Mouse (Mus musculus): ENCODE results near the gene Ankrd44. TPM values are rescaled to one million over a fixed set of nuclear protein-coding genes. Genes with fewer than 3 reads are reported as not detected.

The Ankrd44 gene
- polyA plus RNA-seq, 1 experiment from 2014 or later = 22.5 TPM

- no peak overlapping the region for H3K9ac ChIP-seq (replicated peaks; ENCODE audit: low read depth, low read length)
- ATAC-seq (ENCODE audit: insufficient number of reproducible peaks, insufficient read depth, low FRiP score, low read depth) = no peak
- 69% methylated on average over 7 of the region's 7 CpGs for WGBS
- no peak overlapping the region for H3K4me3 ChIP-seq (ENCODE audit: low read depth, low read length)
- H3K4me1 ChIP-seq (ENCODE audit: control insufficient read depth, insufficient read depth, low read length) = 0 out of 2 replicates have a peak, but pooled peaks cover 3% of the 10 kb centered on the region
- no peak overlapping the region for H3K4me2 ChIP-seq (replicated peaks; ENCODE audit: low read depth, low read length)
- H3K27me3 ChIP-seq (ENCODE audit: control insufficient read depth, insufficient read depth, low read length) = no peaks in the 10 kb centered on the region
- H3K9me3 ChIP-seq (ENCODE audit: control insufficient read depth, low read depth, low read length) = no peaks in the 10 kb centered on the region
- H3K36me3 ChIP-seq (ENCODE audit: control insufficient read depth, insufficient read depth, low read length) = no peaks in the 10 kb centered on the region
- H3K27ac ChIP-seq (ENCODE audit: low read length) = no peak overlapping the region
Measured at GRCm38 (mm10) chr1:54842765-54843461, 83.3 kb downstream of the Ankrd44 start.

GRCm38 (mm10) chr1:54841788-54842187 lies 84.4 kb downstream of the Ankrd44 start:
- Histone ChIP-seq H3K4me1 (ENCODE audit: control insufficient read depth, insufficient read depth, low read length) (0 out of 2 replicates have a peak, but pooled peaks cover 3% of the 10 kb centered on the region), H3K9me3 (ENCODE audit: control insufficient read depth, low read depth, low read length) (no peaks in the 10 kb centered on the region), H3K4me3 (ENCODE audit: low read depth, low read length) (no peak overlapping the region), H3K36me3 (ENCODE audit: control insufficient read depth, insufficient read depth, low read length) (no peaks in the 10 kb centered on the region), H3K9ac (replicated peaks; ENCODE audit: low read depth, low read length) (no peak overlapping the region), H3K27me3 (ENCODE audit: control insufficient read depth, insufficient read depth, low read length) (no peaks in the 10 kb centered on the region), H3K4me2 (replicated peaks; ENCODE audit: low read depth, low read length) (no peak overlapping the region), H3K27ac (ENCODE audit: low read length) (no peak overlapping the region)
- 44% methylated on average over 5 of the region's 5 CpGs for WGBS
- ATAC-seq (ENCODE audit: insufficient number of reproducible peaks, insufficient read depth, low FRiP score, low read depth) = no peak

GRCm38 (mm10) chr1:54840040-54840439 lies 86.1 kb downstream of the Ankrd44 start:
- Histone ChIP-seq H3K9me3 (ENCODE audit: control insufficient read depth, low read depth, low read length) (no peaks in the 10 kb centered on the region), H3K4me1 (ENCODE audit: control insufficient read depth, insufficient read depth, low read length) (0 out of 2 replicates have a peak, but pooled peaks cover 3% of the 10 kb centered on the region), H3K4me3 (ENCODE audit: low read depth, low read length) (no peak overlapping the region), H3K36me3 (ENCODE audit: control insufficient read depth, insufficient read depth, low read length) (no peaks in the 10 kb centered on the region), H3K4me2 (replicated peaks; ENCODE audit: low read depth, low read length) (no peak overlapping the region), H3K27me3 (ENCODE audit: control insufficient read depth, insufficient read depth, low read length) (no peaks in the 10 kb centered on the region), H3K9ac (replicated peaks; ENCODE audit: low read depth, low read length) (no peak overlapping the region), H3K27ac (ENCODE audit: low read length) (no peak overlapping the region)
- no peak for ATAC-seq (ENCODE audit: insufficient number of reproducible peaks, insufficient read depth, low FRiP score, low read depth)
- 48% methylated on average over 2 of the region's 2 CpGs for WGBS

GRCm38 (mm10) chr1:54838486-54838805 lies 87.7 kb downstream of the Ankrd44 start:
- Histone ChIP-seq H3K27me3 (ENCODE audit: control insufficient read depth, insufficient read depth, low read length) (no peaks in the 10 kb centered on the region), H3K4me1 (ENCODE audit: control insufficient read depth, insufficient read depth, low read length) (0 out of 2 replicates have a peak, but pooled peaks cover 3% of the 10 kb centered on the region), H3K36me3 (ENCODE audit: control insufficient read depth, insufficient read depth, low read length) (no peaks in the 10 kb centered on the region), H3K27ac (ENCODE audit: low read length) (no peak overlapping the region), H3K4me2 (replicated peaks; ENCODE audit: low read depth, low read length) (no peak overlapping the region), H3K9me3 (ENCODE audit: control insufficient read depth, low read depth, low read length) (no peaks in the 10 kb centered on the region), H3K4me3 (ENCODE audit: low read depth, low read length) (no peak overlapping the region), H3K9ac (replicated peaks; ENCODE audit: low read depth, low read length) (no peak overlapping the region)
- ATAC-seq (ENCODE audit: insufficient number of reproducible peaks, insufficient read depth, low FRiP score, low read depth) = no peak
- 73% methylated on average over 6 of the region's 6 CpGs for WGBS

GRCm38 (mm10) chr1:54837721-54838485 lies 88.3 kb downstream of the Ankrd44 start:
- Histone ChIP-seq H3K4me2 (replicated peaks; ENCODE audit: low read depth, low read length) (no peak overlapping the region), H3K4me1 (ENCODE audit: control insufficient read depth, insufficient read depth, low read length) (0 out of 2 replicates have a peak, but pooled peaks cover 3% of the 10 kb centered on the region), H3K36me3 (ENCODE audit: control insufficient read depth, insufficient read depth, low read length) (no peaks in the 10 kb centered on the region), H3K4me3 (ENCODE audit: low read depth, low read length) (no peak overlapping the region), H3K27me3 (ENCODE audit: control insufficient read depth, insufficient read depth, low read length) (no peaks in the 10 kb centered on the region), H3K27ac (ENCODE audit: low read length) (no peak overlapping the region), H3K9me3 (ENCODE audit: control insufficient read depth, low read depth, low read length) (no peaks in the 10 kb centered on the region), H3K9ac (replicated peaks; ENCODE audit: low read depth, low read length) (no peak overlapping the region)
- no peak for ATAC-seq (ENCODE audit: insufficient number of reproducible peaks, insufficient read depth, low FRiP score, low read depth)
- WGBS = 73% methylated on average over 17 of the region's 17 CpGs

GRCm38 (mm10) chr1:54835661-54836205 lies 90.5 kb downstream of the Ankrd44 start:
- H3K27me3 ChIP-seq (ENCODE audit: control insufficient read depth, insufficient read depth, low read length) = no peaks in the 10 kb centered on the region
- H3K27ac ChIP-seq (ENCODE audit: low read length) = no peak overlapping the region
- ATAC-seq (ENCODE audit: insufficient number of reproducible peaks, insufficient read depth, low FRiP score, low read depth) = no peak
- no peaks in the 10 kb centered on the region for H3K36me3 ChIP-seq (ENCODE audit: control insufficient read depth, insufficient read depth, low read length)
- WGBS = 85% methylated on average over 6 of the region's 6 CpGs
- H3K4me1 ChIP-seq (ENCODE audit: control insufficient read depth, insufficient read depth, low read length) = 0 out of 2 replicates have a peak, but pooled peaks cover 3% of the 10 kb centered on the region
- H3K4me3 ChIP-seq (ENCODE audit: low read depth, low read length) = no peak overlapping the region
- no peak overlapping the region for H3K4me2 ChIP-seq (replicated peaks; ENCODE audit: low read depth, low read length)
- no peak overlapping the region for H3K9ac ChIP-seq (replicated peaks; ENCODE audit: low read depth, low read length)
- H3K9me3 ChIP-seq (ENCODE audit: control insufficient read depth, low read depth, low read length) = no peaks in the 10 kb centered on the region

- H3K36me3 ChIP-seq (ENCODE audit: control insufficient read depth, insufficient read depth, low read length) = no peaks in the 10 kb centered on the region
- no peaks in the 10 kb centered on the region for H3K9me3 ChIP-seq (ENCODE audit: control insufficient read depth, low read depth, low read length)
- no peak for ATAC-seq (ENCODE audit: insufficient number of reproducible peaks, insufficient read depth, low FRiP score, low read depth)
- 88% methylated on average over 6 of the region's 6 CpGs for WGBS
- H3K4me3 ChIP-seq (ENCODE audit: low read depth, low read length) = no peak overlapping the region
- no peak overlapping the region for H3K27ac ChIP-seq (ENCODE audit: low read length)
- H3K4me2 ChIP-seq (replicated peaks; ENCODE audit: low read depth, low read length) = no peak overlapping the region
- H3K4me1 ChIP-seq (ENCODE audit: control insufficient read depth, insufficient read depth, low read length) = 0 out of 2 replicates have a peak, but pooled peaks cover 6% of the 10 kb centered on the region
- H3K27me3 ChIP-seq (ENCODE audit: control insufficient read depth, insufficient read depth, low read length) = no peaks in the 10 kb centered on the region
- no peak overlapping the region for H3K9ac ChIP-seq (replicated peaks; ENCODE audit: low read depth, low read length)
Measured at GRCm38 (mm10) chr1:54833221-54833620, 93.0 kb downstream of the Ankrd44 start.

- no peak overlapping the region for H3K27ac ChIP-seq (ENCODE audit: low read length)
- no peaks in the 10 kb centered on the region for H3K27me3 ChIP-seq (ENCODE audit: control insufficient read depth, insufficient read depth, low read length)
- H3K36me3 ChIP-seq (ENCODE audit: control insufficient read depth, insufficient read depth, low read length) = no peaks in the 10 kb centered on the region
Measured at GRCm38 (mm10) chr1:54832765-54833164, 93.4 kb downstream of the Ankrd44 start.

More at GRCm38 (mm10) chr1:54832765-54833164, 93.4 kb downstream of the Ankrd44 start:
- no peak overlapping the region for H3K4me2 ChIP-seq (replicated peaks; ENCODE audit: low read depth, low read length)
- 0 out of 2 replicates have a peak, but pooled peaks cover 6% of the 10 kb centered on the region for H3K4me1 ChIP-seq (ENCODE audit: control insufficient read depth, insufficient read depth, low read length)
- H3K4me3 ChIP-seq (ENCODE audit: low read depth, low read length) = no peak overlapping the region
- no peak overlapping the region for H3K9ac ChIP-seq (replicated peaks; ENCODE audit: low read depth, low read length)
- 0% methylated on average over 1 of the region's 1 CpGs for WGBS
- no peaks in the 10 kb centered on the region for H3K9me3 ChIP-seq (ENCODE audit: control insufficient read depth, low read depth, low read length)
- ATAC-seq (ENCODE audit: insufficient number of reproducible peaks, insufficient read depth, low FRiP score, low read depth) = no peak

Data from stomach, embryonic 14.5 days (tissue).